Comparison of ENCODE assay signal across 12 mouse cellular contexts in the genomic region with DNA sequence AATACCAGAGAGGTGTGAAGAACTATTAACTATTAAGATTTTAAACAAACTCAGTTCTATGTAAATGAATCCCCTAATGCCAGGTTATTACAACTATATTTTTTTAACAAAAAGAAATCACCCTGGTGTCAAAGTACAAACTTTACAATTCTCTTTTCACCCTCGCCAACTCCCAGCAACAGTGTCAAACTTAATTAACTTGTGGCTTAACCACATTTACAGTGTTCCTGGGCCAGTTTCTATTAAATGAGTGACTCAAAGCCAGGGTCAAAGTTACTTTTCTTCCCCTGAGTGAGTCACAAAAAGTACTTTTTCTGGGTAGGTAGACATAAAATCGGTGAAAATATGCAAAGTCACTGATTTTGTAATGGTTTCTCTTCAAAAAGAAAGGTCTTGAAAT.
"Had no signal": no experiment of that assay in that cellular context is flagged by ENCODE, and none has a peak within 500 bp of the region (broad histone marks: within the 10 kb centered on the region; RNA-seq: fewer than 3 reads in every experiment).

No protein-coding gene starts in this region.

- DNase-seq: gastrocnemius, postnatal 14 days; gastrocnemius, postnatal 36 days; heart, adult 11 months; heart, adult 2 months; heart, postnatal 14 days; heart, postnatal 36 days; layer of hippocampus, adult 9-11 months; layer of hippocampus, postnatal 36 days; liver; liver, embryonic 13.5 days; liver, postnatal 0 days; lung, adult 2 months had no signal
